Mouse (Mus musculus) hindbrain, postnatal 0 days (tissue): ENCODE measurements around the gene Dmrtc2. TPM values are rescaled to one million over a fixed set of nuclear protein-coding genes. Genes with fewer than 3 reads are reported as not detected.

Experiments
- ATAC-seq: fragments of 200-750 bp; cut with Nextera tagmentation; 2 replicates; pipeline ENCODE4 v1.8.0; 2017; ENCODE audit warnings: mild to moderate bottlenecking, moderate TSS enrichment, moderate library complexity
- DNase-seq: peaks from one replicate; pipeline ENCODE4 v3.0.0-alpha.2; 2015; ENCODE audit warnings: low spot score
- H3K27ac ChIP-seq: fragments of 300-500 bp; sonication (generic); 2 replicates; pipeline ENCODE4 v1.5.1; 2014; ENCODE audit warnings: mild to moderate bottlenecking
- H3K27me3 ChIP-seq: fragments of 300-500 bp; sonication (generic); 2 replicates; pipeline ENCODE4 v1.6.1; 2014; ENCODE audit warnings: low read length, mixed read lengths; ENCODE audit not compliant: insufficient read depth
- H3K36me3 ChIP-seq: fragments of 300-500 bp; sonication (generic); 2 replicates; pipeline ENCODE4 v1.6.1; 2014; ENCODE audit warnings: low read length, mixed read lengths; ENCODE audit not compliant: insufficient read depth
- H3K4me1 ChIP-seq: fragments of 300-500 bp; sonication (generic); 2 replicates; pipeline ENCODE4 v1.6.1; 2014; ENCODE audit warnings: antibody characterized with exemption, low read length, mixed read lengths; ENCODE audit not compliant: insufficient read depth
- H3K4me2 ChIP-seq: fragments of 300-500 bp; sonication (generic); 2 replicates; pipeline ENCODE4 v1.6.1; 2014; ENCODE audit warnings: low read depth, mild to moderate bottlenecking, low read length, moderate library complexity, mixed read lengths
- H3K4me3 ChIP-seq: fragments of 300-500 bp; sonication (generic); 2 replicates; pipeline ENCODE4 v1.5.1; 2014; ENCODE audit warnings: low read length
- H3K9ac ChIP-seq: fragments of 300-500 bp; sonication (generic); replicated peaks from 2 replicates; pipeline ENCODE4 v1.6.1; 2014; ENCODE audit warnings: mild to moderate bottlenecking, low read length, moderate library complexity, mixed read lengths
- H3K9me3 ChIP-seq: fragments of 300-500 bp; sonication (generic); 2 replicates; pipeline ENCODE4 v1.6.1; 2016; ENCODE audit warnings: low read length, mixed read lengths
- CTCF ChIP-seq: IDR thresholded peaks from 2 replicates; pipeline ENCODE4 v1.5.1; 2016; ENCODE audit warnings: antibody characterized with exemption, control low read depth, low read depth
- WGBS: fragments of 180-500 bp; shearing (Covaris S2); extraction: QIAGEN DNeasy Blood & Tissue Kit; methylation state at CpG from one replicate; pipeline ENCODE4 v1.1.7; 2014; 5-methylcytosine and 5-hydroxymethylcytosine counted together
- polyA plus RNA-seq: library from polyadenylated mRNA; unstranded; fragments of >200 nt; fragmentation: Nextera tagmentation; extraction: Ambion mirVana; gene quantifications from 2 replicates; pipeline ENCODE4 v1.2.1, GENCODE M21; 2015
- total RNA-seq: library from RNA; depleted of rRNA; stranded (reverse); fragments of >200 nt; gene quantifications from 2 replicates; pipeline ENCODE4 v1.2.3, GENCODE M21; 2014

Gene Dmrtc2
- total and polyA plus RNA-seq, 2 experiments from 2014 or later: 0.18 TPM; not detected in 1

DNA sequence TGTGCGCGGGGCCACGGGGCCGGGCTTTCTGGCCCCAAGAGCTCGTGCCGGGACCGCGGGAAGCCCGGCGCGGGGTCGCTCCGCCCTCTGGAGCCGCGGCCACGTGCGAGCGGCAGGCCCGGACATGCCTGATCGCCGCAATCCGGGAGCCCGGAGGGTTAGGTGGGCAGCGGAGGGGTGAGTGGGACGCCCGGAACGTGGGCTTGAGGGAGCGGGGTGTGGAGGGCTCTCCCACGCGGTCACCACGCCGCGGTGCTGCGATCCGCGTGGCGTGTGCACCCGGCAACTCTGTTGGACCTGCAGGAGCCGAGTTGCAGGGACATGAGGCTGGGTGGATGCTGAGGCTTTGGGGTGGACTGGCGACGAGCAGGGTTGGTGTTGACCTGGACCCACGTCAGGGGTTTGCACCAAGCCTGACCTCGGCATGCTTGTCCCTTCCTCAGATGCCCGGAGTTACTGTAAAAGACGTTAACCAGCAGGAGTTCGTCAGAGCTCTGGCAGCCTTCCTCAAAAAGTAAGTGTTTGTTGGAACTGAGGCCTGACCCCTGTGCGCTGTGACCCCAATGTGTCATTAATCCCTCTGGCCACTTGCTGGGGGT, 14.9 kb downstream of the Dmrtc2 start:
- DNase-seq: peak; percentile 20

GRCm38 (mm10) chr7:24885468-24886307, 15.8 kb downstream of the Dmrtc2 start:
- peaks cover 15% of the 10 kb centered on the region for H3K4me1 ChIP-seq
- no peak for DNase-seq
- no peak for TF ChIP-seq CTCF
- H3K36me3 ChIP-seq: peaks cover 34% of the 10 kb centered on the region
- WGBS: 39% methylated on average over 12 of the region's 12 CpGs
- H3K27me3 ChIP-seq: no peaks in the 10 kb centered on the region
- no peak overlapping the region for H3K27ac ChIP-seq
- peak overlapping the region; percentile 82 for H3K4me3 ChIP-seq
- no peaks in the 10 kb centered on the region for H3K9me3 ChIP-seq
- no peak for ATAC-seq
- peak overlapping the region; percentile 98 for H3K9ac ChIP-seq
- peak overlapping the region; percentile 66 for H3K4me2 ChIP-seq

More for the DNA sequence above, 14.9 kb downstream of the Dmrtc2 start:
- peak overlapping the region; percentile 66 for H3K4me2 ChIP-seq
- peak overlapping the region; percentile 82 for H3K4me3 ChIP-seq
- no peaks in the 10 kb centered on the region for H3K27me3 ChIP-seq
- peak overlapping the region; percentile 85 for H3K27ac ChIP-seq
- under 1% methylated on average over 47 of the region's 47 CpGs for WGBS
- H3K36me3 ChIP-seq: peaks cover 33% of the 10 kb centered on the region
- H3K4me1 ChIP-seq: peaks cover 15% of the 10 kb centered on the region
- no peak for ATAC-seq
- no peak for TF ChIP-seq CTCF
- no peaks in the 10 kb centered on the region for H3K9me3 ChIP-seq
- peak overlapping the region; percentile 98 for H3K9ac ChIP-seq

DNA sequence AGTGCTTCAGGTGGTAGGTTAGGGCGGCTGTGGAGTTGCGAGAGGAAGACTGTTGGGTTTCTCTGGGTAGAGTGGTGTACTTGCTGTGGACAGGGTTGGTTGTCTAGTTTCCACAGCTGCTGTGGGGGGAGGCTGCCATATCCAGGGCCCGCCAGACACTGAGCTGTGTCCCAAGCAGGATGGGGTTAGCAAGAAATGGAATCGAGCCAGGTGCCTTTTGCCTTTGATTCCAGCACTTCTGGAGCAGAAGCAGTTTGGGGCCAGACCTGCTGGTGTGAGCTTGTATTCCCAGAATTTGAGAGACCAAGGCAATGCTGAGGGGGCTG, 16.4 kb downstream of the Dmrtc2 start:
- 59% methylated on average over 4 of the region's 4 CpGs for WGBS
- DNase-seq (no peak), ATAC-seq (no peak)
- H3K4me2 ChIP-seq: peak overlapping the region; percentile 66
- H3K27me3 ChIP-seq: no peaks in the 10 kb centered on the region
- peaks cover 15% of the 10 kb centered on the region for H3K4me1 ChIP-seq
- H3K4me3 ChIP-seq: peak overlapping the region; percentile 82; the same call in 1 of the 2 replicates
- no peak for TF ChIP-seq CTCF
- peak overlapping the region; percentile 98 for H3K9ac ChIP-seq
- no peak overlapping the region for H3K27ac ChIP-seq
- H3K36me3 ChIP-seq: peaks cover 34% of the 10 kb centered on the region
- no peaks in the 10 kb centered on the region for H3K9me3 ChIP-seq

- 62% methylated on average over 4 of the region's 4 CpGs for WGBS
- no peak for ATAC-seq
- H3K9me3 ChIP-seq: no peaks in the 10 kb centered on the region
- no peaks in the 10 kb centered on the region for H3K27me3 ChIP-seq
- no peak overlapping the region for H3K27ac ChIP-seq
- no peak for DNase-seq
- H3K4me3 ChIP-seq: no peak overlapping the region
- peaks cover 15% of the 10 kb centered on the region for H3K4me1 ChIP-seq
- H3K36me3 ChIP-seq: peaks cover 34% of the 10 kb centered on the region
- no peak overlapping the region for H3K4me2 ChIP-seq
- peak overlapping the region; percentile 98; the same call in 1 of the 2 replicates for H3K9ac ChIP-seq
- TF ChIP-seq CTCF: no peak
Observed at GRCm38 (mm10) chr7:24887096-24887495, 17.2 kb downstream of the Dmrtc2 start.

DNA sequence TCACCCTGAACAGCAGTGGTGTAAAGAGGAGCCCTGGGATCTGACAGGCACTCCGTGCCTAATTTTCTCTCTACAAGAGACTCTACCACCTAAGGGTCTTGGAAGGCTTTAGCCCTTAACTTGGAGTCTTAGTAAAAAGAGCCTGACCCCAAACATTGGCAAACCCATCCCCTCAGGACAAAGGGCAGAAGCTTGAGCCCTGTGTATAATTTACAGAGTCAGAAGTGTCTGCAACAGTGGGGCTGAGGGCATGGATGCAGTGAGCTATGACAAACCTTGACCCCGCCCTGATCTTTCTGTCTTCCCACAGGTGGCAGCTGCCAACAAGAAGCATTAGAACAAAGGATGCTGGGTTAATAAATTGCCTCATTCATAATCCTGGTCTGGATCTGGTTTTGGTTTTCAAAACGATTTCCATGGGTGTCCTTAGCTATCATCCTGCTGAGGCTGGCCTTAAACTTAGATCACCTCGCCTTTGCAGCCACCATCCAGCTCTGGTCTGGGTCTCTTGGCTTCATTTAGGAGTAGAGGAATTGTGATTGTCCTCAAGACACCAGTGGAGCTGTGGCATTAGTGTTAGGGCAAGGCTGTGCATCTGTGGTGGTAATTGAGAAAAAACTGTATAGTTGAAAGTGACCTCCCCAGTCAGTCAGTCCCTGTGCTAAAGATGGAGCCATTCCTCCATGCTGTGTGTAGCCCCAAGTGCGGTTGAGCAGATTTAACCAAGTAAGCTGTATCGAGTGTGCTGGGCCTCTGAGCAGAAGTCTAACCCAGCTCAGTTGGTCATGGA, 19.8 kb downstream of the Dmrtc2 start:
- H3K27me3 ChIP-seq: no peaks in the 10 kb centered on the region
- H3K9me3 ChIP-seq: no peaks in the 10 kb centered on the region
- no peak for DNase-seq
- peaks cover 34% of the 10 kb centered on the region for H3K36me3 ChIP-seq
- no peak overlapping the region for H3K4me2 ChIP-seq
- 77% methylated on average over 6 of the region's 6 CpGs for WGBS
- no peak for ATAC-seq
- no peak overlapping the region for H3K4me3 ChIP-seq
- no peak for TF ChIP-seq CTCF
- H3K4me1 ChIP-seq: peaks cover 15% of the 10 kb centered on the region
- H3K27ac ChIP-seq: no peak overlapping the region
- H3K9ac ChIP-seq: no peak overlapping the region

GRCm38 (mm10) chr7:24890281-24891216, 20.7 kb downstream of the Dmrtc2 start:
- H3K9ac ChIP-seq: no peak overlapping the region
- WGBS: 29% methylated on average over 10 of the region's 10 CpGs
- peaks cover 34% of the 10 kb centered on the region for H3K36me3 ChIP-seq
- peak; percentile 100 for TF ChIP-seq CTCF
- H3K27ac ChIP-seq: no peak overlapping the region
- no peak overlapping the region for H3K4me2 ChIP-seq
- peak; percentile 69 for ATAC-seq
- peak; percentile 92 for DNase-seq
- H3K4me1 ChIP-seq: peaks cover 14% of the 10 kb centered on the region
- no peaks in the 10 kb centered on the region for H3K27me3 ChIP-seq
- no peak overlapping the region for H3K4me3 ChIP-seq
- no peaks in the 10 kb centered on the region for H3K9me3 ChIP-seq
